Mouse (Mus musculus) myocyte (in vitro differentiated cells): ENCODE data around the gene Olfr718-ps1. TPM values are rescaled to one million over a fixed set of nuclear protein-coding genes. Genes with fewer than 3 reads are reported as not detected.

Source experiments
- H3K27me3 ChIP-seq: one replicate; pipeline ENCODE4 v1.6.1; 2011; ENCODE audit not compliant: control insufficient read depth, insufficient read depth, insufficient read length
- H3K36me3 ChIP-seq: one replicate; pipeline ENCODE4 v1.6.1; 2011; ENCODE audit not compliant: control insufficient read depth, insufficient read depth
- H3K4me2 ChIP-seq: one replicate; pipeline ENCODE4 v1.6.1; 2011; ENCODE audit warnings: low read depth, control low read depth
- H3K4me3 ChIP-seq: one replicate; pipeline ENCODE4 v1.5.1; 2011; ENCODE audit warnings: mild to moderate bottlenecking, control low read depth, moderate library complexity
- H3K79me2 ChIP-seq: one replicate; pipeline ENCODE4 v1.6.1; 2011; ENCODE audit not compliant: control insufficient read depth, insufficient read depth
- H3ac ChIP-seq: one replicate; pipeline ENCODE4 v1.6.1; 2011; ENCODE audit not compliant: control insufficient read depth, insufficient read length
- CEBPB ChIP-seq: IDR thresholded peaks from 2 replicates; pipeline ENCODE4 v1.6.1; 2011; ENCODE audit warnings: mild to moderate bottlenecking, moderate library complexity; ENCODE audit not compliant: poor library complexity, insufficient read depth, severe bottlenecking
- E2F4 ChIP-seq: IDR thresholded peaks from one replicate; pipeline ENCODE4 v1.6.1; 2011; ENCODE audit warnings: mild to moderate bottlenecking, control low read depth, moderate library complexity; ENCODE audit not compliant: insufficient read depth
- MAX ChIP-seq: IDR thresholded peaks from one replicate; pipeline ENCODE4 v1.6.1; 2011; ENCODE audit warnings: low read depth, mild to moderate bottlenecking, control low read depth
- MYOD1 ChIP-seq, 3 experiments: IDR thresholded peaks; one replicate each; pipeline ENCODE4 v1.6.1; 2011; ENCODE audit warnings: control low read depth in 2 of 3, low read depth in 2 of 3, mild to moderate bottlenecking in 2 of 3, moderate library complexity in 1 of 3; ENCODE audit not compliant: insufficient read length in 2 of 3, control insufficient read depth in 1 of 3
- MYOG ChIP-seq, 3 experiments: IDR thresholded peaks; one replicate each; pipeline ENCODE4 v1.6.1; 2011; ENCODE audit warnings: control low read depth in 2 of 3, low read depth in 2 of 3, mild to moderate bottlenecking in 2 of 3; ENCODE audit not compliant: insufficient read length in 2 of 3, control insufficient read depth in 1 of 3, insufficient read depth in 1 of 3
- POLR2A ChIP-seq: IDR thresholded peaks from one replicate; pipeline ENCODE4 v1.6.1; 2011; ENCODE audit warnings: low read depth, mild to moderate bottlenecking, control low read depth, moderate library complexity; ENCODE audit not compliant: insufficient read length
- POLR2AphosphoS2 ChIP-seq: IDR thresholded peaks from one replicate; pipeline ENCODE4 v1.6.1; 2011; ENCODE audit warnings: low read depth, control low read depth; ENCODE audit not compliant: insufficient read length
- REST ChIP-seq: IDR thresholded peaks from one replicate; pipeline ENCODE4 v1.6.1; 2011; ENCODE audit warnings: mild to moderate bottlenecking, control low read depth, moderate library complexity; ENCODE audit not compliant: insufficient read depth, insufficient read length
- SRF ChIP-seq: IDR thresholded peaks from one replicate; pipeline ENCODE4 v1.6.1; 2011; ENCODE audit warnings: low read depth; ENCODE audit not compliant: control insufficient read depth, insufficient read length
- TCF12 ChIP-seq: IDR thresholded peaks from one replicate; pipeline ENCODE4 v1.6.1; 2011; ENCODE audit warnings: mild to moderate bottlenecking, control low read depth; ENCODE audit not compliant: poor library complexity, insufficient read depth, severe bottlenecking
- TCF3 ChIP-seq: IDR thresholded peaks from one replicate; pipeline ENCODE4 v1.6.1; 2011; ENCODE audit warnings: low read depth, control low read depth; ENCODE audit not compliant: insufficient read length
- USF1 ChIP-seq: IDR thresholded peaks from one replicate; pipeline ENCODE4 v1.6.1; 2011; ENCODE audit warnings: low read depth, mild to moderate bottlenecking, control low read depth, moderate library complexity
- polyA plus RNA-seq: library from polyadenylated mRNA; unstranded; fragments of >200 nt; fragmentation: generic; extraction: Trizol; gene quantifications from one replicate; pipeline ENCODE4 v1.2.1, GENCODE M21; 2012; ENCODE audit warnings: missing spikeins

The Olfr718-ps1 gene
- polyA plus RNA-seq, 1 experiment: not detected

DNA sequence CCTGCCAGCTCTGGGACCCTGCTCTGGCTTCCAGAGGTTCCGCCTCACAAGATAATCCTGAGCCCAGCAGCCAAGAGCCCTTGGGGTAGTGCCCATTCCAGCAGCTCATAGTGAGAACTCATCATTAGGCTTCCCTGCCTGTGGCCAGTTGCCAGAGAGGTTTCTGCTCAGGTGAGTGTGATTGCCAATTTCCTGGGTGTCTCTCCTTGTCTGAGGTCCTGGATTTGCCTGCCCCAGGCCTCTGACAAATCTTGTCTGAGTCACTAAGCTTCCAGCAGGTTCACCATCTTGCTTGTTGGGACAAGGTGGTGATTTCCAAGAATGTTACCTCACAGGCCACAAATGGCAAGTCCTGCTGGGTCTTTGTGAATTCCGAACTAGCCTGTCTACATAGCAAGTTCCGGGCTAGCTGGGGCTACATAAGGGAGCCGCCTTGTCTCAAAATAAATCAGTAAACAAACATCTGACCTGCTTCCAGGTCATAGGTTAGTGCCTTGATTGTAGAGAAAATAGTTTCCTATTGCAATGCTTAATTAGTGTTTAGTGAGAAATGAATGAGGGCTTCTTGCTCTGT lies 22.5 kb downstream of the Olfr718-ps1 start:
- H3K4me2 ChIP-seq: no peak overlapping the region
- TF ChIP-seq POLR2AphosphoS2: no peak
- no peak for TF ChIP-seq CEBPB
- TF ChIP-seq MYOD1 (IDR thresholded peaks at IDR 0.05; ENCODE audit: control insufficient read depth in 1 of 3, insufficient read length in 2 of 3, low read depth in 2 of 3): no peak
- TF ChIP-seq TCF12: no peak
- no peak for TF ChIP-seq SRF
- TF ChIP-seq TCF3: no peak
- TF ChIP-seq REST: no peak
- no peak for TF ChIP-seq MYOG (IDR thresholded peaks at IDR 0.05; ENCODE audit: control insufficient read depth in 1 of 3, insufficient read depth in 1 of 3, insufficient read length in 2 of 3, low read depth in 2 of 3)
- TF ChIP-seq POLR2A: no peak
- no peak for TF ChIP-seq USF1
- TF ChIP-seq E2F4: no peak
- TF ChIP-seq MAX: no peak
- no peak overlapping the region for H3ac ChIP-seq
- H3K36me3 ChIP-seq: no peaks in the 10 kb centered on the region
- H3K4me3 ChIP-seq: no peak overlapping the region
- H3K27me3 ChIP-seq: peaks cover 10% of the 10 kb centered on the region
- no peaks in the 10 kb centered on the region for H3K79me2 ChIP-seq

DNA sequence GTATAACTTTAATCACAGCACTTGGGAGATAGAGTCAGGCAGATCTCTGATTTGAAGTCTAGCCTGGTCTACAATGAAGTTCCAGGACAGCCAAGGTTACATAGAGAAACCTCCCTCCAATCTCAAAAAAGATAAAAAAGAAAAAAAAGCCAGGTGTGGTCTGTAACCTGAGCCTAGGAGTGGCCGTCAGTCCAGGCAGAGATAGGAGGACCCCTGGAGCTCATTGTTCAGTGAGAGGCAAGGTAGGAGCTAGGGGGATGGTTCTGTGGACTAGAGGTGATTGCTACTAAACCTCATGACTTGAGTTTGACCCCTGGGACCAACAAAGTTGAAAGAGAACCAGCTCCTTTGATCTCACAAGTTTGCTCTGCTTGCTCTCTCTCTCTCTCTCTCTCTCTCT lies 24.7 kb downstream of the Olfr718-ps1 start:
- TF ChIP-seq POLR2A (no peak), TCF3 (no peak), USF1 (no peak), POLR2AphosphoS2 (no peak), CEBPB (no peak), MYOG (IDR thresholded peaks at IDR 0.05; ENCODE audit: control insufficient read depth in 1 of 3, insufficient read depth in 1 of 3, insufficient read length in 2 of 3, low read depth in 2 of 3) (no peak), REST (no peak), TCF12 (no peak), MYOD1 (IDR thresholded peaks at IDR 0.05; ENCODE audit: control insufficient read depth in 1 of 3, insufficient read length in 2 of 3, low read depth in 2 of 3) (no peak), E2F4 (no peak), SRF (no peak), MAX (no peak)
- Histone ChIP-seq H3K27me3 (peaks cover 10% of the 10 kb centered on the region), H3K79me2 (no peaks in the 10 kb centered on the region), H3ac (no peak overlapping the region), H3K4me2 (no peak overlapping the region), H3K4me3 (no peak overlapping the region), H3K36me3 (no peaks in the 10 kb centered on the region)

DNA sequence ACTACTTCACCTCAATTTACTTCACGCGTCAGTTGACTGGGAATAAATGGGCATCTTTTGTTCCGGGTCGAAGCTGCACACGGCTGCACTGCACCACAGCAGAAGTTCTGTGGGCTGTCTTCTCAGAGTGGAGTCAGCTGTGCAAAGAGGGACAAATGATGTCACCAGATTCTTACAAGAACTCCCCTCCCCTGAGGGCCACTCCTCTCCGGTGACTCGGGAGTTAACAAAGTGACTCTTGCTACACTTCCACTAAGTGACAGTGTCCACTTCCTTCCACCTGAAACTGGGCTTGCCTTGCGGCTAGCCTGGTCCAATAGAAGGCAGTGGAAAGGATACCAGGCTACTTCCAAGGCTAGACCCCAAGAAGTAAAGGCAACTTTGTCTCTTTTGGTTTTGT lies 25.3 kb downstream of the Olfr718-ps1 start:
- no peaks in the 10 kb centered on the region for H3K36me3 ChIP-seq
- no peak overlapping the region for H3K4me3 ChIP-seq
- no peak overlapping the region for H3ac ChIP-seq
- TF ChIP-seq E2F4: no peak
- H3K79me2 ChIP-seq: no peaks in the 10 kb centered on the region
- H3K4me2 ChIP-seq: no peak overlapping the region
- peaks cover 10% of the 10 kb centered on the region for H3K27me3 ChIP-seq

DNA sequence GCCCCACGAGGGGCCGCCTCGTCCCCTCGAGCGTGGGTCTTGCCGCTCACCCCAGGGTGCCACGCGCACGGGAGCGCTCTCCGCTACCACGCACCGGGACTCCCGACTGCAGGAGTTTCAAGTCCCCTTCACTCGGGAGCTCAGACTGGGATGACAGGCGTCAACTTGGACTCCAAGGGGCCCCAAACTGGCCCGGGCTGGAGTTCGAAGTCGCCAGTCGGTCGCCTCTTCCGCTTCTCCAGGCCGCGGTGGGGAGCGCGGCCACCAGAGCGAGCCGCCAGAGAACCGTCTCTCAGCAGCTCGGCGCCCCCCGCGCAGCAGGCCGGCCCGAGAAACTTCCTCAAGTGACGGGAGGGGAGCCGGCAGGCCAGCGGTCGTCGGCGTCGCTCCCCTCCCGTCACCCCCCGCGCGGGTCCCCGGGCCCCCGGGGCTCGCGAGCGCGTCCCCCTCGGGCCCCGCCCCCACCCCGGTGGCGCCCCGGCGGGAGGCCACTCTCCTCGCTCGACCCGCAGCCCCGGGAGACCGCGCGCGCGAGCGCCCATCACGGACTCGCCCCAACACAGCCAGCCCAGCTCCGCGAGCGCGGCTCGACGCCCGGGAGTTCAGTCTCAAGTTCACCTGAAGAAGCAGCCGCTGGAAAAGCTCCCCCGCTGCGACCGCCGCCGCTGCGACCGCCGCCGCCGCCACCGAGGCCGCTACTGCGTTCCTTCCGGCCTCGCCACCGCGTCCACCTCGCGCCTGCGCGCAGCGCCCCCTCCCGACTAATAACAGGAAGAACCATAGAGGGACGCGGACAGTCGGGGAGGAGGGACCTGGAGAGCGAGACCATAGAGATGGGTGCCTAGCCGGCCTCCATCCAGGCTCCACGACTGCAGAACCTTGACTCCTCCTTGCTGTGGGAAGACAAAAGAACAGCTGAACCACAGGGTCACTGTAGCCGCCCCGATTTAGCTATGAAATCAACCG lies 34.8 kb downstream of the Olfr718-ps1 start, which contains the start of gene Rnf216:
TSS of gene Rnf216 (minus strand) at position 714 of the 966 bp plus-strand sequence.
- Histone ChIP-seq H3K27me3 (no peaks in the 10 kb centered on the region), H3K36me3 (no peaks in the 10 kb centered on the region), H3K4me2 (peak within 1 kb of the TSS; percentile 87), H3K4me3 (peak within 1 kb of the TSS; percentile 40), H3K79me2 (peaks cover 40% of the 10 kb centered on the region), H3ac (peak within 1 kb of the TSS; percentile 70)
- TF ChIP-seq USF1 (no peak), POLR2A (peak; percentile 93), POLR2AphosphoS2 (peak; percentile 81), MYOG (IDR thresholded peaks at IDR 0.05; ENCODE audit: control insufficient read depth in 1 of 3, insufficient read depth in 1 of 3, insufficient read length in 2 of 3, low read depth in 2 of 3) (no peak)

DNA sequence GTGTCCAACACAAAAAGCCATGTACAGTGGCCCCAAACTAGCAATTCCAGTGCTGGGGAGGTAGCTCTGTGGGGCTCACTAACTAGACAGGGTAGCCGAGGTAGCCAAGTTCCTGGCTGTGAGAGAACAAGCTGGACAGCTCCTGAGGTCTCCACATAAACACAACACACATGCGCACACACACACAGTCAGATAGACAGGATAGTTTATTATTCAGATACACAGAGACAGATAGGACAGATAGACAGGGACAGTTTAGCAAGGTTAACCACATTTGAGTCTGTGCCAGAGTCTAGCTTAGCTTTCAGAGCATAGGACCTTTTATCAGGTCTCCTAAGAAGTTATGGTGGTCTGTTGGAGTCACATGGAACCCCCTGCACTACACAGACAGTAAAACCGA lies 40.5 kb downstream of the Olfr718-ps1 start:
- Histone ChIP-seq H3K36me3 (no peaks in the 10 kb centered on the region), H3ac (no peak overlapping the region), H3K27me3 (no peaks in the 10 kb centered on the region)

More for the DNA sequence above, 40.5 kb downstream of the Olfr718-ps1 start:
- TF ChIP-seq MYOG (IDR thresholded peaks at IDR 0.05; ENCODE audit: control insufficient read depth in 1 of 3, insufficient read depth in 1 of 3, insufficient read length in 2 of 3, low read depth in 2 of 3): no peak
- TF ChIP-seq REST: no peak
- TF ChIP-seq TCF3: no peak
- no peak for TF ChIP-seq SRF
- no peak for TF ChIP-seq POLR2AphosphoS2
- TF ChIP-seq E2F4: no peak
- TF ChIP-seq USF1: no peak
- TF ChIP-seq TCF12: no peak
- no peak for TF ChIP-seq MYOD1 (IDR thresholded peaks at IDR 0.05; ENCODE audit: control insufficient read depth in 1 of 3, insufficient read length in 2 of 3, low read depth in 2 of 3)
- TF ChIP-seq MAX: no peak
- TF ChIP-seq CEBPB: no peak
- TF ChIP-seq POLR2A: no peak
- peaks cover 87% of the 10 kb centered on the region for H3K79me2 ChIP-seq
- H3K4me3 ChIP-seq: no peak overlapping the region
- no peak overlapping the region for H3K4me2 ChIP-seq
